Mouse (Mus musculus): ENCODE data around the gene Tarbp2. TPM values are rescaled to one million over a fixed set of nuclear protein-coding genes. Genes with fewer than 3 reads are reported as not detected.

Tarbp2 gene
- polyA plus RNA-seq, 1 experiment from 2014 or later: 41.7 TPM

GRCm38 (mm10) chr15:102521480-102521879 lies 3.5 kb downstream of the Tarbp2 start:
- no peak overlapping the region for H3K4me3 ChIP-seq (ENCODE audit: low read depth, low read length)
- 69% methylated on average over 4 of the region's 4 CpGs for WGBS
- TF ChIP-seq EP300 (optimal IDR thresholded peaks at IDR 0.05): no peak
- no peak for TF ChIP-seq CTCF (IDR thresholded peaks at IDR 0.05; ENCODE audit: low read depth)
- no peak overlapping the region for H3K27ac ChIP-seq (replicated peaks)
- H3K9ac ChIP-seq (ENCODE audit: low read length): no peak overlapping the region
- DNase-seq (ENCODE audit: low spot score): no peak
- no peaks in the 10 kb centered on the region for H3K4me1 ChIP-seq (replicated peaks; ENCODE audit: control insufficient read depth, insufficient read depth)
- H3K36me3 ChIP-seq (ENCODE audit: control insufficient read depth, insufficient read depth, low read length): peaks cover 8% of the 10 kb centered on the region; the same call in 1 of the 2 replicates
- H3K27me3 ChIP-seq (ENCODE audit: control insufficient read depth, insufficient read depth, low read length): no peaks in the 10 kb centered on the region
- ATAC-seq (ENCODE audit: low FRiP score, low TSS enrichment): no peak
- no peak overlapping the region for H3K4me2 ChIP-seq (replicated peaks; ENCODE audit: low read depth)
- H3K9me3 ChIP-seq (ENCODE audit: control insufficient read depth, low read length): no peaks in the 10 kb centered on the region

DNA sequence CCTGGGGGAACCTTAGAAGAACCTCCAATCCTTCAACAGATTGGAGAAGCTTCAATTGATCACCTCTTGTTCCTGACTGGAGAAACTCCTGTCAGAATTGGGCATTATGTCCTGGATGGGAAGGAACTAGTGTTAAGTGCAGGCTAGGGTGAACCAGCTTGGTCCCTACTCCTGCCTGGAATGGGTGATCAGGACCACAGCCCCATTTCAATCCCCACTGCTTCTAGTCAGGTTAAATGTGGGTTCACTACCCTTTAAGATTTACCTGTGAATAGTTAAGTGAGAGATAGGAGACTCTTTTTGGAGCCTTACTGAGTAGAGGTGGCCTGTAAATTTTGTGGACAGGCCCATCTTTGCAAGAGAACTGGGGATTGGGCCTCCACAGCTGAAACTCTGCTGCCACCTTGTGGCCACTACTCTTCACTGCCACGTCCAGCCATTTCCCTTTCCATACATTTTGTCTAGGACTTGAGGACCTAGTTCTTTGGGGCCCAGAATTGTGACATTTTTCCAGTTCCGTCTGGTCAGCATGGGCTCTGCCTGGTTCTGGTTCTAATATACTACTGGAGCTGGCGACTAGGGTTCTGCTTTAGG lies 7.0 kb downstream of the Tarbp2 start, which contains the start of gene Npff:
Npff (minus strand) TSS at position 51 of the 594 bp plus-strand sequence.
- Histone ChIP-seq H3K27me3 (ENCODE audit: control insufficient read depth, insufficient read depth, low read length) (no peaks in the 10 kb centered on the region), H3K9ac (ENCODE audit: low read length) (no peak within 1 kb of the TSS), H3K4me2 (replicated peaks; ENCODE audit: low read depth) (no peak within 1 kb of the TSS), H3K36me3 (ENCODE audit: control insufficient read depth, insufficient read depth, low read length) (peaks cover 13% of the 10 kb centered on the region; the same call in 1 of the 2 replicates), H3K4me1 (replicated peaks; ENCODE audit: control insufficient read depth, insufficient read depth) (no peaks in the 10 kb centered on the region), H3K27ac (replicated peaks) (no peak within 1 kb of the TSS), H3K4me3 (ENCODE audit: low read depth, low read length) (no peak within 1 kb of the TSS), H3K9me3 (ENCODE audit: control insufficient read depth, low read length) (no peaks in the 10 kb centered on the region)
- peak; percentile 50; the same call in 1 of the 2 replicates for ATAC-seq (ENCODE audit: low FRiP score, low TSS enrichment)
- TF ChIP-seq EP300 (optimal IDR thresholded peaks at IDR 0.05): no peak
- peak; percentile 96 for TF ChIP-seq CTCF (IDR thresholded peaks at IDR 0.05; ENCODE audit: low read depth)
- peak; percentile 83 for DNase-seq (ENCODE audit: low spot score)
- WGBS: 3% methylated on average over 3 of the region's 3 CpGs

DNA sequence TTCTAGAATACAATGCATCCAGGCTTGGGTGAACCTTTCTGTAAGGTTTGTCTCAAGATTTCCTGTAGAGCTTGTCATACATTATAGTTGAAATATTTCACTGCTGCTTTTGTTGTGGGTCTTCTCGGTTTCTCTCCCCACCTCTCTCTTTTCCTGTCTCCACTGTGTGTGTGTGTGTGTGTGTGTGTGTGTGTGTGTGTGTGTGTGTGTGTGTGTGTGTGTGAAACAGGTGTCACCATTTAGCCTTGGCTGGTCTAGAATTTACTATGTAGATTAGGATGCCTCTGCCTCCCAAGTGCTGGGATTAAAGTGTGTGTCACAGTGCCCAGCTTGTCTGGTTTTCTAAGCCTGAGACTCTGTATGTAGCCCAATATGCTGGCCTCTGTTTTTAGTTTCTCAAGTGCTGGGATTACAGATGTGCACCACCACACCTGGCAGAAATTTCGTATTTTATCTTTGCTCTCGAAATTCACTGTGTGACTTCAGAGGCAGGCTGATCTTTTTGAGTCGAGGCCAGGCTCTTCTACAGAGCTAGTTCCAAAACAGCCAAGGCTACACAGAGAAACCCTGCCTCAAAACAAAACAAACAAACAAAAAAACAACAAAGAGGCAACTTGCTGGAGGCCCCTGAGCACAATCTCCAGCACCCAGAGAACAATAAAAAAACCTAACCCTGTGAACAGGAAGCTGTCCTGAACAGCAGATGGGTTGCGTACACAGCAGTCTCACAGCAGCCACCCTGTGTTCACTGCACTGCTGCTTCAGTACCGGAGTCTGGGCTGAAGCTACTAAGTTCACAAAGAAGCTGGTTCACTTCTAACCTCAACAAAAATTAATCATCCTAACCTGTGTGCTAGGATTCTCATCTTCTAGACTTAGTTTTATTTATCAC lies 8.4 kb downstream of the Tarbp2 start:
- H3K27me3 ChIP-seq (ENCODE audit: control insufficient read depth, insufficient read depth, low read length): no peaks in the 10 kb centered on the region
- peaks cover 22% of the 10 kb centered on the region; the same call in 1 of the 2 replicates for H3K36me3 ChIP-seq (ENCODE audit: control insufficient read depth, insufficient read depth, low read length)
- H3K4me2 ChIP-seq (replicated peaks; ENCODE audit: low read depth): no peak overlapping the region
- H3K9ac ChIP-seq (ENCODE audit: low read length): no peak overlapping the region
- WGBS: 74% methylated on average over 6 of the region's 6 CpGs
- TF ChIP-seq CTCF (IDR thresholded peaks at IDR 0.05; ENCODE audit: low read depth) (no peak), EP300 (optimal IDR thresholded peaks at IDR 0.05) (no peak)
- no peaks in the 10 kb centered on the region for H3K9me3 ChIP-seq (ENCODE audit: control insufficient read depth, low read length)
- no peaks in the 10 kb centered on the region for H3K4me1 ChIP-seq (replicated peaks; ENCODE audit: control insufficient read depth, insufficient read depth)
- no peak overlapping the region for H3K27ac ChIP-seq (replicated peaks)
- no peak for DNase-seq (ENCODE audit: low spot score)
- H3K4me3 ChIP-seq (ENCODE audit: low read depth, low read length): no peak overlapping the region
- no peak for ATAC-seq (ENCODE audit: low FRiP score, low TSS enrichment)

- no peaks in the 10 kb centered on the region for H3K4me1 ChIP-seq (replicated peaks; ENCODE audit: control insufficient read depth, insufficient read depth)
- WGBS: 71% methylated on average over 3 of the region's 3 CpGs
- no peak overlapping the region for H3K4me3 ChIP-seq (ENCODE audit: low read depth, low read length)
- TF ChIP-seq EP300 (optimal IDR thresholded peaks at IDR 0.05) (no peak), CTCF (IDR thresholded peaks at IDR 0.05; ENCODE audit: low read depth) (peak; percentile 61)
- peaks cover 25% of the 10 kb centered on the region for H3K36me3 ChIP-seq (ENCODE audit: control insufficient read depth, insufficient read depth, low read length)
- DNase-seq (ENCODE audit: low spot score): no peak
- H3K27ac ChIP-seq (replicated peaks): no peak overlapping the region
- H3K4me2 ChIP-seq (replicated peaks; ENCODE audit: low read depth): no peak overlapping the region
- H3K9ac ChIP-seq (ENCODE audit: low read length): no peak overlapping the region
- ATAC-seq (ENCODE audit: low FRiP score, low TSS enrichment): no peak
- H3K9me3 ChIP-seq (ENCODE audit: control insufficient read depth, low read length): no peaks in the 10 kb centered on the region
- no peaks in the 10 kb centered on the region for H3K27me3 ChIP-seq (ENCODE audit: control insufficient read depth, insufficient read depth, low read length)
These were observed 9.9 kb downstream of the Tarbp2 start for GRCm38 (mm10) chr15:102527936-102528335.

DNA sequence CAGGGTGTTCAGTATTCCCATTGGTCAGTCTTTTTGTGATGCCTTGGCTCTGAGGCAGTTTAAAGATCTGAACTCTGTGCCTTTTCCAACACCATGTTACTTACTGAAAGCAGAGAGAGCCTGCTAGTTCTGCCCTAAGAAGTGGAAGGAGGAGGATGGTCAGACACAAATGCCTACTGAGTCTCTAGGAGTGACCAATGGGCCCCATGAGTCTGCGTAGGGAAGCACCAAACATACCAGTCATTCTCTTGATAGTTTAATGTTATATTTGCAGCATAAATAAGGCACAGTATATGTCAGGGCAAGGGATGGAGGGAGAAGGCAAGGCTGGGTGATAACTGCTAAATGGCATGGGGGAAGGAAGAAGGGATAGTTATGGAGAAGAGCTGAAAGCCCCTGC lies 10.4 kb downstream of the Tarbp2 start:
- no peak for ATAC-seq (ENCODE audit: low FRiP score, low TSS enrichment)
- H3K9ac ChIP-seq (ENCODE audit: low read length): no peak overlapping the region
- no peaks in the 10 kb centered on the region for H3K27me3 ChIP-seq (ENCODE audit: control insufficient read depth, insufficient read depth, low read length)
- no peak overlapping the region for H3K4me2 ChIP-seq (replicated peaks; ENCODE audit: low read depth)
- no peaks in the 10 kb centered on the region for H3K4me1 ChIP-seq (replicated peaks; ENCODE audit: control insufficient read depth, insufficient read depth)
- H3K9me3 ChIP-seq (ENCODE audit: control insufficient read depth, low read length): no peaks in the 10 kb centered on the region
- WGBS: 90% methylated on average over 1 of the region's 1 CpGs
- peaks cover 29% of the 10 kb centered on the region for H3K36me3 ChIP-seq (ENCODE audit: control insufficient read depth, insufficient read depth, low read length)
- DNase-seq (ENCODE audit: low spot score): no peak
- no peak overlapping the region for H3K27ac ChIP-seq (replicated peaks)
- H3K4me3 ChIP-seq (ENCODE audit: low read depth, low read length): no peak overlapping the region
- TF ChIP-seq EP300 (optimal IDR thresholded peaks at IDR 0.05) (no peak), CTCF (IDR thresholded peaks at IDR 0.05; ENCODE audit: low read depth) (no peak)

DNA sequence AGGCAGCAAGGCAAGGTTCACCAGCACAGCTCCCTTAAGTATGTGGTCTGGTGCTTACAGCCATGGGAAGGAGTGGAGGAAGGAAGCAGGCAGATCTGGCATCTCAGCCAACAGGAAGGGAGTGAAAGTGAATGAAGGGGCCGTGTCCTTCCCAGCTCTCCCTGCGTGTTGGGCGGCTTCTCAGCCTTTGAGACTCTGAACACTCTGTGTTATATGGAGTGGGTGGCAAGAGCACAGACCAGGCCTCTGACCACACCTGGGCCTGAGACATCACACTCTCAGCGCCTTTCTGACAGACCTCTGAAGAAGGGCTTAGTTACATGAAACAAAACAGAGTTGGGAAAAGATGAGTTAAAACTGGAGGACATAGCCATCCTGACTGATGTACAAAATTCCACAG lies 12.6 kb downstream of the Tarbp2 start:
- Histone ChIP-seq H3K4me2 (replicated peaks; ENCODE audit: low read depth) (no peak overlapping the region), H3K4me1 (replicated peaks; ENCODE audit: control insufficient read depth, insufficient read depth) (no peaks in the 10 kb centered on the region), H3K9me3 (ENCODE audit: control insufficient read depth, low read length) (no peaks in the 10 kb centered on the region), H3K27ac (replicated peaks) (no peak overlapping the region), H3K9ac (ENCODE audit: low read length) (no peak overlapping the region), H3K36me3 (ENCODE audit: control insufficient read depth, insufficient read depth, low read length) (peaks cover 30% of the 10 kb centered on the region), H3K4me3 (ENCODE audit: low read depth, low read length) (no peak overlapping the region), H3K27me3 (ENCODE audit: control insufficient read depth, insufficient read depth, low read length) (no peaks in the 10 kb centered on the region)
- ATAC-seq (ENCODE audit: low FRiP score, low TSS enrichment): no peak
- 74% methylated on average over 4 of the region's 4 CpGs for WGBS
- DNase-seq (ENCODE audit: low spot score): no peak
- TF ChIP-seq CTCF (IDR thresholded peaks at IDR 0.05; ENCODE audit: low read depth): no peak

Data from stomach, postnatal 0 days (tissue).